Mouse (Mus musculus): Measurements from ENCODE around the gene Ddx19b. TPM values are rescaled to one million over a fixed set of nuclear protein-coding genes. Genes with fewer than 3 reads are reported as not detected.

Ddx19b gene
- total RNA-seq, 1 experiment = 25.3 TPM

- peak overlapping the region; percentile 74 for H3K27ac ChIP-seq (ENCODE audit: insufficient read depth, low read depth, low read length, poor library complexity, severe bottlenecking)
- peak overlapping the region; percentile 84 for H3K9ac ChIP-seq (ENCODE audit: insufficient read depth, low read depth, low read length, poor library complexity, severe bottlenecking)
- peaks cover 23% of the 10 kb centered on the region for H3K36me3 ChIP-seq (ENCODE audit: control insufficient read depth, insufficient read depth, low read length, poor library complexity, severe bottlenecking)
- H3K4me3 ChIP-seq (ENCODE audit: insufficient read depth in 1 of 2, low read depth in 1 of 2, low read length in 2 of 2, poor library complexity in 1 of 2, severe bottlenecking in 1 of 2) = peak overlapping the region; percentile 66 to 83
- TF ChIP-seq ZNF384 (IDR thresholded peaks at IDR 0.05; ENCODE audit: low read depth, low read length) (no peak), ZC3H11A (IDR thresholded peaks at IDR 0.05; ENCODE audit: borderline replicate concordance, low read depth, low read length) (no peak), CHD2 (IDR thresholded peaks at IDR 0.05; ENCODE audit: low read depth, low read length) (no peak), HCFC1 (IDR thresholded peaks at IDR 0.05; ENCODE audit: borderline replicate concordance, insufficient read depth, low read length) (no peak), MAFK (IDR thresholded peaks at IDR 0.05; ENCODE audit: insufficient read depth, low read depth, low read length) (peak; percentile 48; the same call in 1 of the 2 replicates)
- DNase-seq (ENCODE audit: low read depth, low spot score) = no peak
- in situ Hi-C loops (cut with MboI; ENCODE audit: low sequenced_read_pairs in 2 of 2, unreplicated experiment in 2 of 2) = no loop called here
- no peaks in the 10 kb centered on the region for H3K9me3 ChIP-seq (ENCODE audit: control insufficient read depth, insufficient read depth, low read depth, low read length)
- peaks cover 3 to 6% of the 10 kb centered on the region in 2 experiments for H3K4me1 ChIP-seq (ENCODE audit: control insufficient read depth in 2 of 2, insufficient read depth in 2 of 2, low read length in 2 of 2, poor library complexity in 1 of 2)
These were observed 2.7 kb upstream of the Ddx19b start for GRCm38 (mm10) chr8:111034276-111034675.

DNA sequence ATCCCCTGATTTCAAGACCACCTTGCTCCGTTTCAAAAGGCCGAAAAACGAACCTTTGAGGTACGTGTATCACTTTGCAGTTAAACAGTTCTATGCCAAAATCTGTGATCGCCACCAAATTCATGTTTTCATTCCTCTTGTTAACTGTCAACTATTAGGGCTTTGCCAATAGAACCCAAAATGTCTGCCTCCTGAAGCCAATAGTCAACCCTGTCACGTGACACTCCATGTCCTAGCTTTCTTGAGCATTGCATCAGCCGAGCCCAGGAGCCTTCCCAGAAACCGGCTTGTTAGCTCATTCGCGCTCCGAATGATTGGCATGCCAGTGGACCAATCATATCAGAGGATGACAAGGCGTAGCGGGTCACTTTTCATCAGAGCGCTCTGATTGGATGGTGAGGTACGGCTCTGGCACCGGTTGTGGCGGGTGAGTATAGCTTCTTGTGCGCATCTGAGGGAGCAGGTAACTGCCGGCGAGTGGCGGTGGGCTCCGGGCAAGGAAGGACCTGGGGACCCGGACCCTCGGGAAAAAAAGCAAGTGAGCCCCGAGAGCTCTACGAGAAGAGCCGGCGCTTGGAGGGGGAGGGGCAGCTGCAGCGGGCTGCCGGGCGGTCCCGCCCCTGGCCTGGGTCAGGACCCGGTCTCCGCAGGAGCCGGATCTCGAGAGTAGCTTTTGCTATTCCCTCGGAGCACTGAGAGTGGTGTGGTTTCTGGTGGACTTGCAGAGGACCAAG lies 2.1 kb upstream of the Ddx19b start:
- in situ Hi-C loops (cut with MboI; ENCODE audit: low sequenced_read_pairs in 2 of 2, unreplicated experiment in 2 of 2) = no loop called here
- DNase-seq (ENCODE audit: low read depth, low spot score) = peak; percentile 100
- Histone ChIP-seq H3K27ac (ENCODE audit: insufficient read depth, low read depth, low read length, poor library complexity, severe bottlenecking) (peak overlapping the region; percentile 74), H3K4me3 (ENCODE audit: insufficient read depth in 1 of 2, low read depth in 1 of 2, low read length in 2 of 2, poor library complexity in 1 of 2, severe bottlenecking in 1 of 2) (peak overlapping the region; percentile 66 to 83), H3K4me1 (ENCODE audit: control insufficient read depth in 2 of 2, insufficient read depth in 2 of 2, low read length in 2 of 2, poor library complexity in 1 of 2) (peaks cover 3 to 6% of the 10 kb centered on the region in 2 experiments), H3K36me3 (ENCODE audit: control insufficient read depth, insufficient read depth, low read length, poor library complexity, severe bottlenecking) (peaks cover 20% of the 10 kb centered on the region), H3K9ac (ENCODE audit: insufficient read depth, low read depth, low read length, poor library complexity, severe bottlenecking) (peak overlapping the region; percentile 84), H3K9me3 (ENCODE audit: control insufficient read depth, insufficient read depth, low read depth, low read length) (no peaks in the 10 kb centered on the region)
- no peak for TF ChIP-seq MAFK (IDR thresholded peaks at IDR 0.05; ENCODE audit: insufficient read depth, low read depth, low read length)
- peak; percentile 97 for TF ChIP-seq CHD2 (IDR thresholded peaks at IDR 0.05; ENCODE audit: low read depth, low read length)
- peak; percentile 57; the same call in 1 of the 2 replicates for TF ChIP-seq HCFC1 (IDR thresholded peaks at IDR 0.05; ENCODE audit: borderline replicate concordance, insufficient read depth, low read length)
- TF ChIP-seq ZNF384 (IDR thresholded peaks at IDR 0.05; ENCODE audit: low read depth, low read length) = no peak
- TF ChIP-seq ZC3H11A (IDR thresholded peaks at IDR 0.05; ENCODE audit: borderline replicate concordance, low read depth, low read length) = no peak

- DNase-seq (ENCODE audit: low read depth, low spot score) = no peak
- peak within 1 kb of the TSS; percentile 66 to 83 for H3K4me3 ChIP-seq (ENCODE audit: insufficient read depth in 1 of 2, low read depth in 1 of 2, low read length in 2 of 2, poor library complexity in 1 of 2, severe bottlenecking in 1 of 2)
- in situ Hi-C loops (cut with MboI; ENCODE audit: low sequenced_read_pairs in 2 of 2, unreplicated experiment in 2 of 2) = no loop called here
- H3K27ac ChIP-seq (ENCODE audit: insufficient read depth, low read depth, low read length, poor library complexity, severe bottlenecking) = peak within 1 kb of the TSS; percentile 74
- TF ChIP-seq HCFC1 (IDR thresholded peaks at IDR 0.05; ENCODE audit: borderline replicate concordance, insufficient read depth, low read length) (no peak), ZC3H11A (IDR thresholded peaks at IDR 0.05; ENCODE audit: borderline replicate concordance, low read depth, low read length) (no peak), CHD2 (IDR thresholded peaks at IDR 0.05; ENCODE audit: low read depth, low read length) (no peak)
- peaks cover 16% of the 10 kb centered on the region for H3K36me3 ChIP-seq (ENCODE audit: control insufficient read depth, insufficient read depth, low read length, poor library complexity, severe bottlenecking)
- H3K4me1 ChIP-seq (ENCODE audit: control insufficient read depth in 2 of 2, insufficient read depth in 2 of 2, low read length in 2 of 2, poor library complexity in 1 of 2) = peaks cover 3 to 8% of the 10 kb centered on the region in 2 experiments
- H3K9me3 ChIP-seq (ENCODE audit: control insufficient read depth, insufficient read depth, low read depth, low read length) = no peaks in the 10 kb centered on the region
- H3K9ac ChIP-seq (ENCODE audit: insufficient read depth, low read depth, low read length, poor library complexity, severe bottlenecking) = peak within 1 kb of the TSS; percentile 84
These were observed 1.4 kb upstream of the Ddx19b start, which contains the start of gene Aars for GRCm38 (mm10) chr8:111032916-111033315. Gene Aars (plus strand): TSS chr8:111033144.

- no peak for TF ChIP-seq CHD2 (IDR thresholded peaks at IDR 0.05; ENCODE audit: low read depth, low read length)
- Histone ChIP-seq H3K9ac (ENCODE audit: insufficient read depth, low read depth, low read length, poor library complexity, severe bottlenecking) (no peak overlapping the region; the same call in 1 of the 2 replicates), H3K9me3 (ENCODE audit: control insufficient read depth, insufficient read depth, low read depth, low read length) (no peaks in the 10 kb centered on the region), H3K4me3 (ENCODE audit: insufficient read depth in 1 of 2, low read depth in 1 of 2, low read length in 2 of 2, poor library complexity in 1 of 2, severe bottlenecking in 1 of 2) (peak overlapping the region; percentile 41 to 70), H3K4me1 (ENCODE audit: control insufficient read depth in 2 of 2, insufficient read depth in 2 of 2, low read length in 2 of 2, poor library complexity in 1 of 2) (peaks cover 3 to 5% of the 10 kb centered on the region in 2 experiments; a peak in 3 of 4 replicates), H3K36me3 (ENCODE audit: control insufficient read depth, insufficient read depth, low read length, poor library complexity, severe bottlenecking) (no peaks in the 10 kb centered on the region), H3K27ac (ENCODE audit: insufficient read depth, low read depth, low read length, poor library complexity, severe bottlenecking) (no peak overlapping the region)
- no peak for DNase-seq (ENCODE audit: low read depth, low spot score)
- in situ Hi-C loops (cut with MboI; ENCODE audit: low sequenced_read_pairs in 2 of 2, unreplicated experiment in 2 of 2) = no loop called here
These were observed 1.5 kb downstream of the Ddx19b start for GRCm38 (mm10) chr8:111030045-111030444.
